Mouse (Mus musculus) cerebellum, postnatal 25 days (tissue): Measurements from ENCODE around the gene Col5a2.

ENCODE experiments used
- DNase-seq, 2 experiments: peaks; one replicate each; pipeline ENCODE4 v3.0.0; 2021; ENCODE audit warnings: mixed read lengths in 2 of 2

The Col5a2 gene

DNA sequence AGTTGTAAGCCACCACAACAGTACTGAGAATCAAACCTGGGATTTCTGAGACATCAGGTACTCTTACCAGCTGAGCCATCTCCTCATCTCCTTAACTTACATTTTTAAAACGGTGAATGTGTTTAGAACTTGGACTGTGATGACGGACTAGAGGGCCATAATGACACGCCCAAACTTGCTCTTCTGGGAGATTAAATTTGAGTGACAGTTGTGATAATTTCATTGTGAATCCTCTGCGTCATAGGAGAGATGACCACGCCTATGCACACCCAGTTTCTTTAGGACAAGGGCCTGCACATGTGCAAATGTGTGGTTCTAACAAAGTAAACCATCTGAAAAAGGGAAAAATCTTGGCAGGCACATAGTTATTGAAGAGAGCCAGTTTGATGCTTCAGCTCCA lies 79.2 kb downstream of the Col5a2 start:
- DNase-seq, result no peak

- no peak for DNase-seq
These were observed 82.5 kb downstream of the Col5a2 start for GRCm38 (mm10) chr1:45420554-45420953.

DNA sequence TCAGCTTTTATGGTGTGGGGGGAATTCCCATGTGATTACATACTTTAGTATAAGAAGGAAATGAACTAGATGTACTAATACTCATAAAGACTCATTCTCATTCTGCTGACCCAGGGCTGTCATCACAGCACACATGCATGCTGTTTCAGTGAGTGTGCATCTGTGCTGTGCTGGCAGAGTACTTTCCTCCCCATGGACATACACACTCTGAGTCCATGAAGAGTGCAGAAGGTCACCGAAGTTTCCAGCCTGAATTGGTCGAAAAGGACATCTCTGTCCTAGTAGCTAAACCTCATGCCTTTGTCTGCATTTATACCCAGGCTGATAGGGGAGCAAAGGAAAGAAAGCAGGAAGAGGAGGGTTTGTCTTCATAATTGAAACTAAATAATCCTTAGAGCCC lies 83.2 kb downstream of the Col5a2 start:
- no peak for DNase-seq

GRCm38 (mm10) chr1:45381866-45382265 lies 121.2 kb downstream of the Col5a2 start:
- DNase-seq, result peak in 1 of 2 experiments; percentile 5

GRCm38 (mm10) chr1:45379992-45380690 lies 122.9 kb downstream of the Col5a2 start:
- DNase-seq, result no peak

DNA sequence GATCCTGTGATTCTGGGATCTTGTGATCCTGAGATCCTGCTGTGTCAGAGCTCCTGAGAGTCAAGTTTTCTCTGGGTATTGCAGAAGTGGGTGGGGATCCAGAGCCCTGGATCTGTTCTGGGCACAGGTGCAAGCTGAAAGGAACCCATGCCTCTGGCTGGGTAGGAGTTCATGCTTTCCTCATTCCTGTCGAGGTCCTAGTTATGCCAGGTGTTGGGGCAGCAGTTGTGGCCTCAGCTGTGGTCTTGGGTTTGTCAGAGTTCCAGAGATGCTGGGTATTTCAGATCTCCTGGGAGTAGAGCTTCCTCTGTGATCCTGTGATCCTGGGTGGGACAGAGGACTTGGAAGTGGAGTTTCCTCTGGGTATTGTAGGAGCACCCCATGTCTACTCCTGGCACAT lies 137.7 kb downstream of the Col5a2 start:
- no peak for DNase-seq

DNA sequence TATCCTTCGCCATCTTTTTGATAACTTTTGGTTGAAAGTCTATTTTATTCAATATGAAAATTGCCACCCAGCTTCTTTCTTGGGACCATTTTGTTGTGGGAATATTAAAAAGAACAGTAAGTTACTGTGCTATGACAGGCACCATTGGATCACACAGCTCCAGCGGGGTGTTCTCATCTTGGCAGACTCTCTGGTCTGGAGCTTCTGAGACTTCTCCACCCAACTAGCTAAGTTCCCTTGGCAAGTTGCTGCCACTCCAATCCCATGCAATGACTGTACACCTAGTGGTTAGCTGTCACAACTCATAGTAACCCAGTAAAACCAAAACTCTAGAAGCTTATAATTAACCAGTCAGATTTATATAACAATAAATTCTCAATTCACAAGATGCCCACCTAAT lies 139.8 kb downstream of the Col5a2 start:
- no peak for DNase-seq

- no peak for DNase-seq
These were observed 143.4 kb downstream of the Col5a2 start for GRCm38 (mm10) chr1:45359673-45360072.

- no peak for DNase-seq
These were observed 143.9 kb downstream of the Col5a2 start for GRCm38 (mm10) chr1:45359147-45359546.

- no peak for DNase-seq
These were observed 145.1 kb downstream of the Col5a2 start for GRCm38 (mm10) chr1:45358020-45358419.

DNA sequence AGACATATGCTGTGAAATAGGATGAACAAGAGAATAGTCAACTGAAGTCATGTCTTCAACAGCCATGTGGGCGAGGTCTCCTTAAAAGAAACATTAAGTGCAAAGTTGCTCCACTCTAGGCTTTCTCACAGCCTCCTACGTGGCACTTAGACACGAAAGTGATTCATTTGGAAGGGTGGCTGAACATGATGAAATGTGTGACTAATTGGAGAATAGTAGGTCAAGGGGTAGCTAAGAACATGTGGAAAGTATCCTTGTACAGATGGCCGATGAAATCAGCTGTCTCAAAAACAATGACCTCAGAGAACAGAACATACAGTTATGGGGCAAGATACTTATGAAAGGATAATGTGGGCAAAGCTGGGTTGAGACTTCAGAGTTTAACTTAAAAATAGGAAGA lies 147.1 kb downstream of the Col5a2 start:
- DNase-seq, result no peak

DNA sequence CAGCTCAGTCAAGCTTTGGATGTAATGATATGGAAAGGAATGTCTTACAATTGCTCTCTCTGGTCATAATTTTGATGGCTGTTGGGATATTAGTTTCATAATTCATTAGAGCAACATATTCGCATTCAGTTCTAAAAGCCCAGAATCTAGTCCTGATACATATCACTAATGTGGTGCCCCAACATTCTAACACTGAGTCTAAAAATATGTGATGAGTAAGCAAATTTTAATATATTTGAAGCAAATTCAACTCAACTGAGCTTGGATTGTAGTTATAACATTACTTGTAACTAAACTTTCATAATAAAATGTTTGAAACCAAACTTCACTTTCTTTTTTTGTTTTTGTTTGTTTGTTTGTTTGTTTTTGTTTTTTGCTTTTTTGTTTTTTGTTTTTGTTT lies 173.9 kb downstream of the Col5a2 start:
- DNase-seq, result no peak
